Mouse (Mus musculus) liver, adult 2 months (tissue): ENCODE data around the gene Rfx1. TPM values are rescaled to one million over a fixed set of nuclear protein-coding genes. Genes with fewer than 3 reads are reported as not detected.

Experiments
- DNase-seq: peaks from one replicate; pipeline ENCODE4 v3.0.0-alpha.2; 2011; ENCODE audit warnings: low read depth, low spot score; ENCODE audit errors: extremely low read depth
- H3K27ac ChIP-seq: fragments of 200-500 bp; replicated peaks from 2 replicates; pipeline ENCODE4 v1.5.1; 2012; ENCODE audit warnings: low read depth, mild to moderate bottlenecking, control low read depth, inconsistent platforms, low read length; ENCODE audit not compliant: insufficient read depth
- H3K27me3 ChIP-seq: fragments of 200-500 bp; 2 replicates; pipeline ENCODE4 v1.6.1; 2012; ENCODE audit warnings: mild to moderate bottlenecking, moderate library complexity, low read length, inconsistent platforms; ENCODE audit not compliant: control insufficient read depth, insufficient read depth
- H3K36me3 ChIP-seq: fragments of 200-500 bp; 2 replicates; pipeline ENCODE4 v1.6.1; 2012; ENCODE audit warnings: low read length, inconsistent platforms; ENCODE audit not compliant: control insufficient read depth, insufficient read depth
- H3K4me1 ChIP-seq: fragments of 200-500 bp; 2 replicates; pipeline ENCODE4 v1.6.1; 2011; ENCODE audit warnings: low read length; ENCODE audit not compliant: control insufficient read depth, insufficient read depth
- H3K4me3 ChIP-seq: fragments of 200-500 bp; 2 replicates; pipeline ENCODE4 v1.5.1; 2011; ENCODE audit warnings: low read depth, mild to moderate bottlenecking, control low read depth, low read length, moderate library complexity; ENCODE audit not compliant: insufficient read depth
- H3K79me2 ChIP-seq: fragments of 200-500 bp; 2 replicates; pipeline ENCODE4 v1.6.1; 2012; ENCODE audit warnings: inconsistent platforms, mild to moderate bottlenecking, low read length, moderate library complexity; ENCODE audit not compliant: control insufficient read depth, insufficient read depth
- H3K9ac ChIP-seq: fragments of 200-500 bp; 2 replicates; pipeline ENCODE4 v1.6.1; 2012; ENCODE audit warnings: low read depth, mild to moderate bottlenecking, control low read depth, inconsistent platforms, low read length
- CTCF ChIP-seq: fragments of 200-500 bp; IDR thresholded peaks from 2 replicates; pipeline ENCODE4 v1.5.1; 2011; ENCODE audit warnings: low read depth, low read length, control low read depth
- POLR2A ChIP-seq: fragments of 200-500 bp; IDR thresholded peaks from 2 replicates; pipeline ENCODE4 v1.6.1; 2011; ENCODE audit warnings: low read length, control low read depth; ENCODE audit not compliant: insufficient read depth; ENCODE audit errors: extremely low read depth
- WGBS: fragments of 180-500 bp; shearing (Covaris S2); methylation state at CpG from one replicate; pipeline ENCODE4 v1.1.7; 2018; 5-methylcytosine and 5-hydroxymethylcytosine counted together
- polyA plus RNA-seq: library from polyadenylated mRNA; depleted of rRNA; stranded (reverse); fragments of >200 nt; gene quantifications from 2 replicates; pipeline ENCODE4 v1.2.3, GENCODE M21; 2012
- total RNA-seq: library from RNA; depleted of rRNA; stranded (reverse); fragments of >200 nt; gene quantifications from 2 replicates; pipeline ENCODE4 v1.2.3, GENCODE M21; 2014

Rfx1 gene
- total and polyA plus RNA-seq, 2 experiments = 1.8 to 8.3 TPM

- peak; percentile 37 for DNase-seq
- Histone ChIP-seq H3K4me1 (no peaks in the 10 kb centered on the region), H3K27ac (no peak overlapping the region), H3K79me2 (no peaks in the 10 kb centered on the region), H3K9ac (no peak overlapping the region), H3K36me3 (no peaks in the 10 kb centered on the region), H3K4me3 (no peak overlapping the region), H3K27me3 (peaks cover 4% of the 10 kb centered on the region)
- 8% methylated on average over 5 of the region's 5 CpGs for WGBS
- TF ChIP-seq CTCF (peak; percentile 73), POLR2A (no peak)
Measured at GRCm38 (mm10) chr8:84039050-84039449, 27.6 kb upstream of the Rfx1 start.

- Histone ChIP-seq H3K9ac (peak within 1 kb of the TSS; percentile 62), H3K36me3 (no peaks in the 10 kb centered on the region), H3K4me3 (peak within 1 kb of the TSS; percentile 64), H3K79me2 (no peaks in the 10 kb centered on the region), H3K27me3 (peaks cover 6% of the 10 kb centered on the region), H3K4me1 (no peaks in the 10 kb centered on the region), H3K27ac (peak within 1 kb of the TSS; percentile 27; the same call in 1 of the 2 replicates)
- 10% methylated on average over 40 of the region's 40 CpGs for WGBS
- peak; percentile 25 for DNase-seq
- TF ChIP-seq POLR2A (0 out of 2 replicates have a peak, but pooled peaks have one; percentile 24), CTCF (peak; percentile 84)
Measured at GRCm38 (mm10) chr8:84042066-84042947, 24.3 kb upstream of the Rfx1 start, which contains the start of gene Il27ra. TSS of gene Il27ra (minus strand) at chr8:84042589.

- H3K4me1 ChIP-seq = no peaks in the 10 kb centered on the region
- DNase-seq = no peak
- WGBS = 50% methylated on average over 12 of the region's 12 CpGs
- H3K4me3 ChIP-seq = peak overlapping the region; percentile 1; the same call in 1 of the 2 replicates
- peaks cover 6% of the 10 kb centered on the region for H3K27me3 ChIP-seq
- H3K36me3 ChIP-seq = no peaks in the 10 kb centered on the region
- H3K79me2 ChIP-seq = no peaks in the 10 kb centered on the region
- 0 out of 2 replicates have a peak overlapping the region, but pooled peaks have one; percentile 3 for H3K9ac ChIP-seq
- TF ChIP-seq POLR2A (no peak), CTCF (no peak)
- H3K27ac ChIP-seq = no peak overlapping the region
Measured at GRCm38 (mm10) chr8:84042948-84043342, 23.7 kb upstream of the Rfx1 start.

GRCm38 (mm10) chr8:84044103-84044502, 22.5 kb upstream of the Rfx1 start:
- WGBS = 32% methylated on average over 7 of the region's 7 CpGs
- no peak overlapping the region for H3K27ac ChIP-seq
- TF ChIP-seq CTCF = no peak
- TF ChIP-seq POLR2A = no peak

GRCm38 (mm10) chr8:84044900-84045299, 21.7 kb upstream of the Rfx1 start, which contains the start of gene Rln3:
TSS of gene Rln3 (minus strand) at chr8:84045000.
- Histone ChIP-seq H3K4me3 (no peak within 1 kb of the TSS), H3K4me1 (no peaks in the 10 kb centered on the region), H3K79me2 (no peaks in the 10 kb centered on the region), H3K27me3 (peaks cover 6% of the 10 kb centered on the region), H3K9ac (no peak within 1 kb of the TSS), H3K36me3 (no peaks in the 10 kb centered on the region), H3K27ac (no peak within 1 kb of the TSS)
- TF ChIP-seq POLR2A (no peak), CTCF (no peak)
- no peak for DNase-seq
- WGBS = 21% methylated on average over 9 of the region's 9 CpGs

More at GRCm38 (mm10) chr8:84044103-84044502, 22.5 kb upstream of the Rfx1 start:
- DNase-seq = no peak
- peaks cover 6% of the 10 kb centered on the region for H3K27me3 ChIP-seq
- H3K79me2 ChIP-seq = no peaks in the 10 kb centered on the region
- H3K36me3 ChIP-seq = no peaks in the 10 kb centered on the region
- no peak overlapping the region for H3K4me3 ChIP-seq
- H3K9ac ChIP-seq = no peak overlapping the region
- no peaks in the 10 kb centered on the region for H3K4me1 ChIP-seq
